Mouse (Mus musculus) midbrain, embryonic 12.5 days (tissue): ENCODE results near the gene Rce1. TPM values are rescaled to one million over a fixed set of nuclear protein-coding genes. Genes with fewer than 3 reads are reported as not detected.

ENCODE experiments used
- ATAC-seq: fragments of 200-750 bp; cut with Nextera tagmentation; 2 replicates; pipeline ENCODE4 v1.8.0; 2017; ENCODE audit warnings: low read depth, moderate TSS enrichment, moderate library complexity; ENCODE audit not compliant: low FRiP score
- H3K27ac ChIP-seq: fragments of 300-500 bp; sonication (generic); replicated peaks from 2 replicates; pipeline ENCODE4 v1.5.1; 2016; ENCODE audit warnings: mild to moderate bottlenecking
- H3K27me3 ChIP-seq: fragments of 300-500 bp; sonication (generic); 2 replicates; pipeline ENCODE4 v1.6.1; 2016; ENCODE audit warnings: mild to moderate bottlenecking
- H3K36me3 ChIP-seq: fragments of 300-500 bp; sonication (generic); 2 replicates; pipeline ENCODE4 v1.6.1; 2016
- H3K4me1 ChIP-seq: fragments of 300-500 bp; sonication (generic); 2 replicates; pipeline ENCODE4 v1.6.1; 2016
- H3K4me2 ChIP-seq: fragments of 300-500 bp; sonication (generic); replicated peaks from 2 replicates; pipeline ENCODE4 v1.6.1; 2016; ENCODE audit warnings: mild to moderate bottlenecking, moderate library complexity
- H3K4me3 ChIP-seq: fragments of 300-500 bp; sonication (generic); 2 replicates; pipeline ENCODE4 v1.5.1; 2016; ENCODE audit warnings: mild to moderate bottlenecking
- H3K9ac ChIP-seq: fragments of 300-500 bp; sonication (generic); replicated peaks from 2 replicates; pipeline ENCODE4 v1.6.1; 2016; ENCODE audit warnings: mild to moderate bottlenecking, moderate library complexity
- H3K9me3 ChIP-seq: fragments of 300-500 bp; sonication (generic); 2 replicates; pipeline ENCODE4 v1.6.1; 2016; ENCODE audit warnings: mild to moderate bottlenecking
- WGBS: fragments of 180-500 bp; shearing (Covaris S2); methylation state at CpG from one replicate; pipeline ENCODE4 v1.1.7; 2016; 5-methylcytosine and 5-hydroxymethylcytosine counted together
- polyA plus RNA-seq: library from polyadenylated mRNA; unstranded; fragments of >200 nt; fragmentation: Nextera tagmentation; extraction: Ambion mirVana; gene quantifications from 2 replicates; pipeline ENCODE4 v1.2.1, GENCODE M21; 2016

The Rce1 gene
- polyA plus RNA-seq, 1 experiment from 2014 or later: 59.8 TPM

DNA sequence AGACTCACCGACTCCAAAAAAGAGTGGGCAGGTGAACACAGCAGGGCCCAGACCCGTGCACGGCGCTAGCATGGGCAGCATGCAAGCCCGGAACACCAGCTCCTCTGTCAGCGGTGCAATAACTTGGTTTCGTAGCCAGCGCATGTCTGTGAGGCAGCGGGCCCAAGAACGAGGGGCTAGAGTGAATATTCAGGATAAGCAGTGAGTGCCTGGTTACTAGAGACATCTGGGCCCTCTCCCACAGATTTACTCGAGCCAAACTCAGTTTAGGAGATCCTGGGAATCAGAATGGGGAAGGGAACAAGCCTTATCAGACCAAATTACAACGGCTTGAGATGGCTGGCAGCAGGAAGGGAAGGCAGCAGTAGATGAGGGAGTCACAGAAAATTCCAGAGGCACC, 1.4 kb downstream of the Rce1 start:
- Histone ChIP-seq H3K9me3 (no peaks in the 10 kb centered on the region), H3K4me3 (no peak overlapping the region), H3K9ac (no peak overlapping the region), H3K4me2 (peak overlapping the region; percentile 95; the same call in 1 of the 2 replicates), H3K27me3 (no peaks in the 10 kb centered on the region), H3K4me1 (peaks cover 37% of the 10 kb centered on the region), H3K36me3 (peaks cover 26% of the 10 kb centered on the region), H3K27ac (no peak overlapping the region)
- ATAC-seq: no peak
- WGBS: 94% methylated on average over 12 of the region's 12 CpGs

- Histone ChIP-seq H3K4me1 (peaks cover 33% of the 10 kb centered on the region), H3K9ac (no peak overlapping the region), H3K36me3 (peaks cover 26% of the 10 kb centered on the region), H3K4me3 (0 out of 2 replicates have a peak overlapping the region, but pooled peaks have one; percentile 1), H3K9me3 (no peaks in the 10 kb centered on the region), H3K27me3 (no peaks in the 10 kb centered on the region), H3K4me2 (no peak overlapping the region), H3K27ac (no peak overlapping the region)
- no peak for ATAC-seq
- 93% methylated on average over 9 of the region's 9 CpGs for WGBS
These were observed 2.0 kb downstream of the Rce1 start for GRCm38 (mm10) chr19:4623419-4623818.

DNA sequence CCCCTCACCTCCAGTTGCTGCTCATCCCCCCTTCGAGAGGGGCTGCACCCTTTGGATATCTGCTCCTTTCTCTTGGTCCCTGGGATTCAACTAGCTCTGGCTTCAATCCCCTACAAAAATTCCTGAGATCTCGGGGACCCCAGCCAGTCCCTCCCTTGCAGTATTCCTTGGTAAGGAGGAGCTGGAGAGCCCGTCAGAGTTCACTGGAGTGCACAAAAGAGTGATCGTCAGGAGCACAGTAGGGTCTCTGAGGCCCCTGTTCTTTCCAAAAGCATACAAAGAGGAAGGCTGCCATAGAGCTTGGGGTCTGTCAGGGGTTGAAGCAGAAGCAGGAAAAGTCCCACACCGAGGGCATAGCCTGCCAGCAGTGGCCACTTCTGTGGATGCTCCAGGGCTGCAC, 2.7 kb downstream of the Rce1 start:
- Histone ChIP-seq H3K9me3 (no peaks in the 10 kb centered on the region), H3K36me3 (peaks cover 26% of the 10 kb centered on the region), H3K9ac (no peak overlapping the region), H3K4me2 (no peak overlapping the region), H3K4me3 (no peak overlapping the region), H3K27me3 (peaks cover 3% of the 10 kb centered on the region), H3K27ac (no peak overlapping the region), H3K4me1 (peaks cover 30% of the 10 kb centered on the region)
- 74% methylated on average over 5 of the region's 5 CpGs for WGBS
- no peak for ATAC-seq

DNA sequence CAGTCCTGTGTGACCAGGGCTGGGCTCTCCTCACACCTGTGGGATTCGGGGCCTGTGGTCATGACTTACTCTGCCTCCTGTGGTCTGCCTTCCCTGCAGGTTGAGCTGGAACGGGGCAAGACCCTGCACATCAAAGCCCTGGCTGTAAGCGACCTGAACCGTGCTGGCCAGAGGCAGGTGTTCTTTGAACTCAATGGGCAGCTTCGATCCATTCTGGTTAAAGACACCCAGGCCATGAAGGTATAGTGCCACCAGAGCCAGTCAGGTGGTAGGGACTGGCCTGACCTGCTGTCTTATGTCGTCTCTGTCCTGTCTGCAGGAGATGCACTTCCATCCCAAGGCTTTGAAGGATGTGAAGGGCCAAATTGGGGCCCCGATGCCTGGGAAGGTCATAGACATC, 4.7 kb downstream of the Rce1 start:
- H3K4me3 ChIP-seq: no peak overlapping the region
- H3K27me3 ChIP-seq: peaks cover 14% of the 10 kb centered on the region
- peaks cover 26% of the 10 kb centered on the region for H3K36me3 ChIP-seq
- no peak overlapping the region for H3K9ac ChIP-seq
- H3K4me1 ChIP-seq: peaks cover 25% of the 10 kb centered on the region
- no peak overlapping the region for H3K4me2 ChIP-seq
- no peak overlapping the region for H3K27ac ChIP-seq
- WGBS: 90% methylated on average over 7 of the region's 7 CpGs
- H3K9me3 ChIP-seq: no peaks in the 10 kb centered on the region
- no peak for ATAC-seq

GRCm38 (mm10) chr19:4619461-4619860, 6.0 kb downstream of the Rce1 start:
- Histone ChIP-seq H3K9ac (no peak overlapping the region), H3K4me2 (no peak overlapping the region), H3K4me3 (no peak overlapping the region), H3K36me3 (peaks cover 26% of the 10 kb centered on the region), H3K9me3 (no peaks in the 10 kb centered on the region), H3K4me1 (peaks cover 20% of the 10 kb centered on the region), H3K27me3 (peaks cover 14% of the 10 kb centered on the region), H3K27ac (no peak overlapping the region)
- ATAC-seq: no peak
- WGBS: 87% methylated on average over 10 of the region's 10 CpGs

DNA sequence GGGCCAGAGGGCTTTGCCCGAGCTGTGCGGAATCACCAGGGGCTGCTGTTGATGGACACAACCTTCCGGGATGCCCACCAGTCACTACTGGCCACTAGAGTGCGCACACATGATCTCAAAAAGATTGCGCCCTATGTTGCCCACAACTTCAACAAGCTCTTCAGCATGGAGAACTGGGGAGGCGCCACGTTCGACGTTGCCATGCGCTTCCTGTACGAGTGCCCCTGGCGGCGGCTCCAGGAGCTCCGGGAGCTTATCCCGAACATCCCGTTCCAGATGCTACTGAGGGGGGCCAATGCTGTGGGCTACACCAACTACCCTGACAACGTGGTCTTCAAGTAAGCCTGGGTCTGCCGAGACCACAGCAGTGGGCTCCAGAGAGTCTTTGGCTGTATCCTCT, 7.3 kb downstream of the Rce1 start:
- Histone ChIP-seq H3K27ac (no peak overlapping the region), H3K36me3 (peaks cover 24% of the 10 kb centered on the region), H3K4me3 (no peak overlapping the region), H3K9me3 (no peaks in the 10 kb centered on the region), H3K4me2 (no peak overlapping the region), H3K4me1 (peaks cover 27% of the 10 kb centered on the region), H3K27me3 (peaks cover 14% of the 10 kb centered on the region), H3K9ac (0 out of 2 replicates have a peak overlapping the region, but pooled peaks have one; percentile 4)
- WGBS: 36% methylated on average over 18 of the region's 18 CpGs
- ATAC-seq: no peak

DNA sequence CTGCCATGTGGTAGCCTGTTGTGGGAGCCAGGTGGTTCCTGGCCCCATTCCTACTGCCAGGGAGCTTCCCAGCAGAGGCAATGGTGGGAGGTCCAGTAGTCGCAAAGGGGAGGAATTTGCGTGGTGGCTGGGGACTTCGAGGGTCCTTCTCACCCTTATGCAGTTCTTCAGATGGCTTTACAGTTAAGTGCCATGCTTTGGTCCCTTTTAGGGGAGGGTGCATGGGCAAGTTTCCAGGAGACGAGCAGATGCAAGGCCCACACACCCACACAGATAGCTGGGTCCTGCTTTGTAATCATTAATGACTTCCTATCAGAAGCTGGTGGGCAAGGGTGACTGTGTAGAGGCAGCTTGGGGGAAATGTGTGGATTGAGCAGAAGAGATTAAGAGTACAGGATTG, 8.9 kb downstream of the Rce1 start:
- H3K9ac ChIP-seq: no peak overlapping the region
- ATAC-seq: no peak
- H3K36me3 ChIP-seq: peaks cover 24% of the 10 kb centered on the region
- peaks cover 14% of the 10 kb centered on the region for H3K27me3 ChIP-seq
- H3K4me2 ChIP-seq: no peak overlapping the region
- 55% methylated on average over 4 of the region's 4 CpGs for WGBS
- H3K27ac ChIP-seq: no peak overlapping the region
- H3K4me1 ChIP-seq: peaks cover 37% of the 10 kb centered on the region
- H3K9me3 ChIP-seq: no peaks in the 10 kb centered on the region
- H3K4me3 ChIP-seq: no peak overlapping the region

GRCm38 (mm10) chr19:4615151-4616093, 10.0 kb downstream of the Rce1 start, which contains the start of gene Lrfn4:
Gene Lrfn4, minus strand, starts transcription at chr19:4615667.
- peaks cover 14% of the 10 kb centered on the region for H3K27me3 ChIP-seq
- peaks cover 28% of the 10 kb centered on the region for H3K36me3 ChIP-seq
- peaks cover 37% of the 10 kb centered on the region for H3K4me1 ChIP-seq
- peak within 1 kb of the TSS; percentile 94 for H3K4me3 ChIP-seq
- H3K27ac ChIP-seq: peak within 1 kb of the TSS; percentile 90
- under 1% methylated on average over 64 of the region's 87 CpGs for WGBS
- peak within 1 kb of the TSS; percentile 74 for H3K4me2 ChIP-seq
- peak; percentile 96 for ATAC-seq
- peak within 1 kb of the TSS; percentile 98 for H3K9ac ChIP-seq
- no peaks in the 10 kb centered on the region for H3K9me3 ChIP-seq

DNA sequence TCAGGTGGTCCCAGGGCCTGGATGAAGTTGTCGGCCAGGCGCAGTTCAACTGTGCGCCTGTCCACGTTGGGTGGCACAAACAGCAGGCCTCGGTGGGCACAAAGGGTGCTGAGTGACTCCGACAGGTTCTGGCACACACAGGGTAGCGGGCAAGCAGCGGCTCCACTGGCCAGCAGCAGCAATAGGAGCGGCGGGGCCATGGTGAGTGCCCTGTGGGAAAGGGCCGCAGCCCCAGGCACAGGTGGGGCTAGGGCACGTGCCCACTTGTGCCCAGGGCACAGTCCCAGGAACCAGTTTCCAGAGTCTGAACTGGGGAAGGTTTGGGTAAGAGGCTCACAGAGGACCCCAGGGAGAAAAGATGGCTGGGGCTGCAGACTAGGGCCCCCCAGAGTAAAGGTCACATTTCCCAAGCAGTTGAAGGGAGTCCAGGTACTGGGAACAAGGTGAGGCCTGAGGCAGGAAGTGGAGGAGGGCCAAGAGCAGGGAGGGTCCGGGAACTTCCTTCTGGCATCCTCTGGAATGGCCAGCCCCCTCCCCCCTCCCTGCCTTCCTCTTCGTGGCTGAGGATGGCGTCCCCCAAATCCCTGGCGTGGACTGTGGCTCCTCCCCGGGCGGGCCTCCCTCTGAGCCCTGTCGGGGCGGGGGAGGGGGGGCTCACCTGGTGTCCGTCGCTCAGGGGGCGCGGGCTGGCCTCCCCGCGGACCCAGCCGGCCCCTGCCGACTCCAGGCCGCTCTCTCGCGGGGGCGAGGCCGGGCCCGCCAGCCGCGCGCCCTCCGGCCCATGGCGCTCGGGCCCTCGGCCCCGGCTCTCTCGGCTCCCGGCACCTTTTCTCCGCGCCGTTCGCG, 10.9 kb downstream of the Rce1 start:
- H3K9ac ChIP-seq: peak overlapping the region; percentile 98
- H3K4me3 ChIP-seq: peak overlapping the region; percentile 94
- H3K36me3 ChIP-seq: peaks cover 28% of the 10 kb centered on the region
- H3K9me3 ChIP-seq: no peaks in the 10 kb centered on the region
- peaks cover 37% of the 10 kb centered on the region for H3K4me1 ChIP-seq
- H3K27me3 ChIP-seq: peaks cover 14% of the 10 kb centered on the region
- H3K4me2 ChIP-seq: peak overlapping the region; percentile 74
- peak overlapping the region; percentile 90 for H3K27ac ChIP-seq
- WGBS: 19% methylated on average over 41 of the region's 49 CpGs
- ATAC-seq: no peak

- Histone ChIP-seq H3K4me2 (peak overlapping the region; percentile 74), H3K9ac (peak overlapping the region; percentile 98; the same call in 1 of the 2 replicates), H3K27ac (peak overlapping the region; percentile 90; the same call in 1 of the 2 replicates), H3K4me3 (peak overlapping the region; percentile 94), H3K36me3 (peaks cover 28% of the 10 kb centered on the region), H3K9me3 (no peaks in the 10 kb centered on the region), H3K4me1 (peaks cover 37% of the 10 kb centered on the region), H3K27me3 (peaks cover 14% of the 10 kb centered on the region)
- ATAC-seq: no peak
- 91% methylated on average over 33 of the region's 33 CpGs for WGBS
These were observed 11.8 kb downstream of the Rce1 start for GRCm38 (mm10) chr19:4613464-4614304.
